Mouse (Mus musculus) frontal cortex, postnatal 25 days (tissue): ENCODE measurements around the gene Rin2.
A peak's percentile ranks its signal among the peaks of the same experiment; 100 is the strongest.
"Not testable (repeated sequence)": the region's sequence is repeated elsewhere in the genome, so short reads cannot be mapped to it uniquely, and the experiment has no call there.

Experiments used
- DNase-seq, 2 experiments: peaks; one replicate each; pipeline ENCODE4 v3.0.0; 2022; ENCODE audit warnings: low spot score in 2 of 2

Rin2 gene

DNA sequence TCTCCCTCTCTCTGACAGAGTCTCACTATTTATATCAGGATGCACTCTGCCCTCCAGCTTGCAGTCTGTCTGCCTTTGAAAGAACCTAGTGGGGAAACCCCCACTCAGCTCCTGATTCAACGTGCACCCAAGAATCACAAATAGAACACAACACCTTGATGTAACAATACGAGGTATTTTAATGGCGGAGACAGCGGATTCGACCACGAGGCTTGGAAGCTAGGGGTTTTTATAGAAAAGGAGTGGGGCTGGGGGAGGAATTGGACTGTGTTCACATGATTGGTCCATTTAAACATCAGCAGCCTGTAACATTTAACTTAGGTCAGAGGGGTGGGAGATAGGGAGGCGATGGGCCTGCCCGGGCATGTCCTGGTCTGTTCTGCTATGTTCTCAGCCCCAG is 225.3 kb downstream of the Rin2 start:
- not testable (repeated sequence) for DNase-seq

DNA sequence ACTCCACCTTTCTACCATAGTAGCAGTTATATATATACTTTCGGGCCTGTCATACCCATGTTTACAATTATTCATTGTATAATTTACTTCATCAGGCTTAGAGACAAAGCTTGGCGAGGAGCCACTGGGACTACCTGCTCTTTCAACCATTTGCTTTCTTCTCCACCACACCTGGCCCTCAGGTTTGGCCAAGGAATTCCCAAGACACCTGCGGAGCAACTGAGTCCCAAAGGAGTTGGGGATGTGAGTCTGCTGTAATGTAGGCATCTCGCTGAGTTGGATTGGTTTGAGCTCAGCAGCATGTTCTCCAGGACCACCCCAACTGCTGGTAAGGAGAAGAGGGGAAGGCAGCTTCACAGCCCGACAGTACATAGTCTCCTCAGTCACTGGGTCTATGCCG is 226.8 kb downstream of the Rin2 start, which contains the start of gene Naa20:
Naa20 (plus strand) TSS at position 239 of the 400 bp plus-strand sequence.
- no peak for DNase-seq

DNA sequence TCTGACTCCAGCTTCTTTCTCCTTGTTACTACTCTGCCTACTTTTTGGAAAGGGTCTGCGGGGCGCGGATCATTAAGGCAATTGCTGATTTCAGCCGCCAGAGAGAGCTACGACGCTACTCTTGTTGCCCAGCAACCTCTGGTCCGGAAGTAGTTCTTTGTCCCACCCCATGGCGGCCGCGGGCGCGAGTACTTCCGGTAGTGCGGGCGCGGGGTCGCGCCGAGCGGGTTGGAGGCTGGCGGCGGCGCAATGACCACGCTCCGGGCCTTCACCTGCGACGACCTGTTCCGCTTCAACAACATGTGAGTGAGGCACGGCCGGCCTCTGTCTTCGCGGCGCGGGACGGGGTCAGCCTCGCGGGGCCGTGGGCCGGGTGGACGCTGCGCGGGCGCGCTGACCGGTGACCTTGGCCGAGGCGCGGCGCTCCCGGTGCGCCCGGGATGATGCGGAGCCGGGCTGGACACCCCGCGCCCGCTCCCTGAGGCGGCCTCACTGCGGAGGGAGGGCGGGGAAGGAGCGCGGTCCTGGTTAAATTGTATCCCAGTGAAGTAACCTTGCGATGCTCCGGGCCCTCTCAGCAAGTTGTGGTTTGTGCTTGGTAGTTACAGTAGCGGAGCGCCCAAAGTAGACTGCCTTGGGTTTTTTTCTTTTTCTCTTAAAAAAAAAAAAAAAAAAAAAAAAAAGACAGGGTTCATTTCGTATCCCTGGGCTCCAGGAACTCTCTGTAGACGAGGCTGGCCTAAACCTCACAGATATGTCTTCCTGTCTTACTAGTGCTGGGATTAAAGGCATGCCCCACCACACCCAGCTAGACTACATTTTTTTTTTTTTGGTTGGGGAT is 228.3 kb downstream of the Rin2 start:
- peak; percentile 83 to 88 for DNase-seq

DNA sequence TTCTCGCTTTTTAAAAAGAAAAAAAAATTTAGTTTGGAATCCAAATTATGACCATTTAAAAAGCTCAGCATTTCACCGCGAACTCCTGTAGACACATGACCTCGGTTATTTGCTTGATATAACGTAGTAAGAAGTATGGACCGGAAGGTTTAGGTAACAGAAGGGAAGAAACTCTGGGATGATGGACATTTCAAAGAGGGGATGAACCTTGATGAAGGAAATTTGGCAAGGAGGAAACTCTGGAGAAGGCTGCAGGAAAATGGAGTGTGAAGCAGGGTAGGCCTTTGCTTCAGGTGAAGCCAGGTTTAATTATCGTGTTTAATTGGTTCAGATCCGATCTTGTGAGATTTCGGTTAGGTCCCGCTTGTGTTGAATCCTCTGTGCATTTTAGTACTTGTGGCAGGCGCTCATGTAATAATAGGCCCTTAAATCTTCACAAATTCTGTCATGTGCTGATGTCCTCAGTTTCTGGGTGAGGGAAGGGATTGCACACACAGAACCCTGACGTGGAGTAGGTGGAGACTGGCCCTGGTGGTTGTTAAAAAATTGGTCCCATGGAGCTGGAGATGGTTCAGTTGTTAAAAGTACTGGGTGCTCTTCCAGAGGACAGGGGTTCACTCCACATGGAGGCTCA is 229.1 kb downstream of the Rin2 start:
- no peak for DNase-seq

DNA sequence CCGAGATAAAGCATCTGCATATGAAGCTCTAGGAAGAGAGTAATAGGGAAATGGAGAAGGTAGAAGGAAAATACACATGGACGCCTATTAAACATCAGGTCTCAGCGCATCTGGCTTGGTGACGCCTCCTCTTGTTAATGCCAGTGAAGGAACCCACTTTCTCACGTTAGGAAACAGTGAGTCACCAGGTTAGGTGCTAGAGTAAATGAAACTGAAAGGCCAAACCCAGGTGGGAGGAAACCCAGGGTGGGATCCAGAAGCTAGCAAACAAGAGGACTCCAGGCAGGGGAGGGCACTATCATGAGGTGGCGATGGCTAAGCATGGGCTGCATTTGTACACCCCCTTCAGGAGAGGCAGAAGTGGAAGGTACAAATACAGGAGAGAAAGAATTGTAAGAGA is 230.1 kb downstream of the Rin2 start:
- no peak for DNase-seq

DNA sequence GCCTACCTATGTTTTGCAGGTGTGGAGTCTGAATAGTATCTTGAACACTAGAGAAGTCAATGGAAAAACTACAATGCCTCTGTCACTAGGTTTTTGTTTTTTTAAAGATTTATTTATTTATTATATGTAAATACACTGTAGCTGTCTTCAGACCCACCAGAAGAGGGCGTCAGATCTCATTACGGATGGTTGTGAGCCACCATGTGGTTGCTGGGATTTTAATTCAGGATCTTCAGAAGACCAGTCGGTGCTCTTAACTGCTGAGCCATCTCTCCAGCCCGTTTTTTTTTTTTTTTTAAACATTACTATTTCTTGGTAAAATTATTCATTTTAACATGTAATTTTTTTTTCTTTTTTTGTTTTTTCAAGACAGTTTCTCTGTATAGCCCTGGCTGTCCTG is 230.9 kb downstream of the Rin2 start:
- not testable (repeated sequence) for DNase-seq

DNA sequence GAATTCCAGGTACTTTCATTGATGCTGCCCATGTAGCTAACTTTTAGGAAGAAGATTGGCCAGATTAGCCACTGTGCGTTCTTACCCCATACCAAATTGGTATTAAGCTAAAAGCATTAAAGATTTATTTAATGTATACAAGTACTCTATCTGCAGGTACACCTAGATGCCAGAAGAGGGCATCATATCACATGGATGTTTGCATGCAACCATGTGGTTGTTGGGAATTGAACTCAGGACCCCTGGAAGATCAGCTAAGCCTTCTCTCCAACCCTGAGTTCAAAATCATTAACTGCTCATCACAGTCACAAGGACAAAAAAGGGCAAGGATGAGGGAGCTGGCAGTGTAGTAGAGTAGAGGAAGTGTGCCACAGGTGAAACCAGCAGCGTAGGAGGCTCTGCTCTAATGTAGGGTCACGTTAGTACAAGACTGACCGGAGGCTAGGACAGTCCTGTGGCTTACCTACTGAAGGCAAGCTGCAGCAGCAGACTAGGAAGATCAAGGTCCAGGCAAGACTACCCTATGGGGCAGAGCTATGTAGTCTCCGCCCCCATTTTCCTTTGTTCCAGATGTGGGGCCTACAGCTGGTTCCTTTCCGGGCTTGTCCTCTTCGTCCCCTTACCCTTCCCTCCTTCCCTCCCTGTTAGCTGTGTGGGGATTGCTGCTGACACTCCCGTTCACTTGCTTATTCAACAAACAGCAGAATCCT is 246.1 kb downstream of the Rin2 start:
- DNase-seq: no peak

DNA sequence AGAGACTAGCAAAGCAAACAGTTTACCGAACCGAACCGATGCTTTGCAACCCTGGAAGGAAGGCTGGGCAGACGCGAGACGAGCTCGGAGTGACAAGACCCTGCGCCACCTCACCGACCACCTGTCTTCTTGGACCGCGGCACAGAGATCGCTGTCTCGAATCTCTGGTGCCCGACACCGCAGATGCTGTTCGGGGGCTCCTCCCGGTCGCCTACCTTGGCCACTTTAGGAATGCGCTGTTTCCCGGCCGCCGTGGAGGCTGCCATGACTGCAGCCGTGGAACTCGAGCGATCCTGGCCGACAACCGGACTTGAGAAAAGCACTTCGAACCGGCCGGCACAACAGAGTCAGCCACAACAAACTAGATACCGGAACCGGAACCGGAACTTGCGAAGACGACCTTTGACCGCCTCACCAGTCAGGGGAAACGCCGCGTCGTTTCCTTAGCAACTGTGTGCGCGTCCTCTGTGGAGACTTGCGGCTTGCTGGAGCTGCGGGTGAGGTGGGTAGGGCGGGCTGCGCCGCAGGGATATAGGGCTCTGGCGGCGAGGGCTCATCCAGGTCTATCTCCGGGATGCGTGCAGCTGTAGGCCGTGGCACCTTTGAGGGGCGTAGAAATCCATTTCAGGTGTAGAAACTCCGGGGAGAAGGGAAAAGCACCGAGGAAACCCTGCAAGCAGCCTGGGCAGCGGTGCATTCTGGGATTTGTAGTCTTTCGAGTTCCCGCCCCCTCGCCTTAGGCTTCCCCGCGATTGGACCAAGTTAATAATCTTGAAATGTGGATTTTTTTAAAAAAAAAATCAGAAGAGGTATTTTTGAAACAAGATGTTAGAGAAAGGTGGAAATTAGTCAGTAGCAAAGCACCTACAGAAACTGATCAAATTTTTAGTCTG is 259.6 kb downstream of the Rin2 start, which contains the start of the genes Cfap61 and Crnkl1:
Cfap61 (plus strand) TSS at position 446 of the 893 bp plus-strand sequence.
Crnkl1 (minus strand) TSS at position 676 of the 893 bp plus-strand sequence.
- DNase-seq: peak; percentile 87 to 88

DNA sequence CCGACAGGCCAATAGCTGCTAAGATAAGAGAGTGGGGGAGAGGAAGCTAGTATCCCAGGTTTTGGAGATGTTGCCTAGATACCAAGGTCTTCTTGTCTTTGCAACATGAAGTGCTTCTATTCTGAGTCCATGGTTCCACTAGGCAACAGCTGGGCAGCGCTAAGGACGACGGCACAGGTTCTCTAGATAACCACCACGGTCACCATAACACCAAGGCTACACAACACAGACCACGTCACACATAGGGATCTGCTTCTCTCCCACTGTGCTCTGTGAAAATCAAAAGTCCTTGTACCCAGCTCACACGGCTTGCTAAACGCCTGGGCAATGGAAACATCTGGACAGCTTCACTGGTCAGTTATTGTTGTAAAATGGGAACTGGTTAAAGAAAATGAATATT is 262.0 kb downstream of the Rin2 start:
- DNase-seq: no peak
